Mouse (Mus musculus): ENCODE results near the gene Zdhhc7.

DNA sequence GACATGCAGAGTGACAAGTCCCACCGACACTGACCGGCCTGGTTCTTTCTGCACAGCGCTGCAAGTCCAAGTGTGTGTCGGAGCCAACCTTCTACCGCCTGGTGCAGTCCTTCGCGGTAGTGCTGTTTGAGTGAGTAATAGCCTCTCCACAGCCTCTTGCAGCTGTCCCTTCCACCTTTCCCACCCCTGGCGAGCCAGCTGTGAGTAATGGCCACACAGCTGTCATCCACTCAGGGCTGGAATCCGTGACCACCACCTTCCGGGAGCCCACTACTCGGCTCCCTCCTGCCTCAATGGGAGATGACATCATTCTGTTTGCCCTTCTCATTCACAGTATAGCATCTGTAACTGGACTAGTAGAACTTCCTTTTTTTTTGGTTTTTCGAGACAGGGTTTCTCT, 48.7 kb upstream of the Zdhhc7 start:
- no peak for TF ChIP-seq CTCF (IDR thresholded peaks at IDR 0.05; ENCODE audit: low read depth)
- no peak for TF ChIP-seq EP300 (IDR thresholded peaks at IDR 0.05; ENCODE audit: low read depth)

Data from liver, postnatal 0 days (tissue).